Mouse (Mus musculus): ENCODE results near the gene Fcrl5. TPM values are rescaled to one million over a fixed set of nuclear protein-coding genes. Genes with fewer than 3 reads are reported as not detected.

Gene Fcrl5
- polyA plus RNA-seq, 1 experiment from 2014 or later: not detected

- no peak overlapping the region for H3K9ac ChIP-seq (ENCODE audit: low read length)
- H3K36me3 ChIP-seq (ENCODE audit: control insufficient read depth, insufficient read depth, low read length): no peaks in the 10 kb centered on the region
- no peak overlapping the region for H3K4me3 ChIP-seq (ENCODE audit: control insufficient read depth in 1 of 2, insufficient read depth in 1 of 2, low read depth in 1 of 2, low read length in 2 of 2)
- H3K27me3 ChIP-seq (ENCODE audit: control insufficient read depth, insufficient read depth, low read length): no peaks in the 10 kb centered on the region; the same call in 1 of the 2 replicates
- no peak overlapping the region for H3K27ac ChIP-seq (replicated peaks in 1 of 2; ENCODE audit: control insufficient read depth in 1 of 2, insufficient read depth in 1 of 2, low read depth in 2 of 2, low read length in 2 of 2)
- H3K9me3 ChIP-seq (ENCODE audit: control insufficient read depth, low read length): no peaks in the 10 kb centered on the region
- 95% methylated on average over 9 of the region's 9 CpGs for WGBS
- H3K4me1 ChIP-seq (ENCODE audit: control insufficient read depth in 2 of 2, insufficient read depth in 2 of 2, low read length in 2 of 2): peaks cover 33 to 40% of the 10 kb centered on the region in 2 experiments
- H3K4me2 ChIP-seq (ENCODE audit: low read length): no peak overlapping the region
- ATAC-seq (ENCODE audit: insufficient number of reproducible peaks, insufficient read depth, low FRiP score, low read depth): no peak
Observed at GRCm38 (mm10) chr3:87510832-87511231, 75.3 kb downstream of the Fcrl5 start.

- Histone ChIP-seq H3K36me3 (ENCODE audit: control insufficient read depth, insufficient read depth, low read length) (no peaks in the 10 kb centered on the region), H3K27me3 (ENCODE audit: control insufficient read depth, insufficient read depth, low read length) (no peaks in the 10 kb centered on the region), H3K4me1 (ENCODE audit: control insufficient read depth in 2 of 2, insufficient read depth in 2 of 2, low read length in 2 of 2) (peaks cover 41 to 51% of the 10 kb centered on the region in 2 experiments), H3K4me3 (ENCODE audit: control insufficient read depth in 1 of 2, insufficient read depth in 1 of 2, low read depth in 1 of 2, low read length in 2 of 2) (no peak overlapping the region), H3K9me3 (ENCODE audit: control insufficient read depth, low read length) (no peaks in the 10 kb centered on the region), H3K4me2 (ENCODE audit: low read length) (peak overlapping the region; percentile 31), H3K27ac (replicated peaks in 1 of 2; ENCODE audit: control insufficient read depth in 1 of 2, insufficient read depth in 1 of 2, low read depth in 2 of 2, low read length in 2 of 2) (no peak overlapping the region), H3K9ac (ENCODE audit: low read length) (peak overlapping the region; percentile 16; the same call in 1 of the 2 replicates)
- ATAC-seq (ENCODE audit: insufficient number of reproducible peaks, insufficient read depth, low FRiP score, low read depth): peak; percentile 23; the same call in 1 of the 2 replicates
- WGBS: 17% methylated on average over 16 of the region's 16 CpGs
Observed at GRCm38 (mm10) chr3:87511971-87512765, 76.6 kb downstream of the Fcrl5 start.

- Histone ChIP-seq H3K4me3 (ENCODE audit: control insufficient read depth in 1 of 2, insufficient read depth in 1 of 2, low read depth in 1 of 2, low read length in 2 of 2) (no peak overlapping the region), H3K27ac (replicated peaks in 1 of 2; ENCODE audit: control insufficient read depth in 1 of 2, insufficient read depth in 1 of 2, low read depth in 2 of 2, low read length in 2 of 2) (0 out of 4 replicates have a peak overlapping the region, but pooled peaks of 1 of the 2 experiments have one; percentile 14), H3K27me3 (ENCODE audit: control insufficient read depth, insufficient read depth, low read length) (no peaks in the 10 kb centered on the region), H3K9ac (ENCODE audit: low read length) (peak overlapping the region; percentile 51; the same call in 1 of the 2 replicates), H3K4me2 (ENCODE audit: low read length) (peak overlapping the region; percentile 56), H3K9me3 (ENCODE audit: control insufficient read depth, low read length) (no peaks in the 10 kb centered on the region), H3K36me3 (ENCODE audit: control insufficient read depth, insufficient read depth, low read length) (no peaks in the 10 kb centered on the region), H3K4me1 (ENCODE audit: control insufficient read depth in 2 of 2, insufficient read depth in 2 of 2, low read length in 2 of 2) (peaks cover 29 to 33% of the 10 kb centered on the region in 2 experiments)
- no peak for ATAC-seq (ENCODE audit: insufficient number of reproducible peaks, insufficient read depth, low FRiP score, low read depth)
- 7% methylated on average over 13 of the region's 13 CpGs for WGBS
Observed at GRCm38 (mm10) chr3:87515567-87516081, 80.1 kb downstream of the Fcrl5 start.

- ATAC-seq (ENCODE audit: insufficient number of reproducible peaks, insufficient read depth, low FRiP score, low read depth): no peak
- Histone ChIP-seq H3K9me3 (ENCODE audit: control insufficient read depth, low read length) (no peaks in the 10 kb centered on the region), H3K27me3 (ENCODE audit: control insufficient read depth, insufficient read depth, low read length) (no peaks in the 10 kb centered on the region), H3K4me1 (ENCODE audit: control insufficient read depth in 2 of 2, insufficient read depth in 2 of 2, low read length in 2 of 2) (peaks cover 16 to 19% of the 10 kb centered on the region in 2 experiments), H3K9ac (ENCODE audit: low read length) (no peak overlapping the region), H3K4me2 (ENCODE audit: low read length) (no peak overlapping the region), H3K36me3 (ENCODE audit: control insufficient read depth, insufficient read depth, low read length) (no peaks in the 10 kb centered on the region), H3K27ac (replicated peaks in 1 of 2; ENCODE audit: control insufficient read depth in 1 of 2, insufficient read depth in 1 of 2, low read depth in 2 of 2, low read length in 2 of 2) (no peak overlapping the region), H3K4me3 (ENCODE audit: control insufficient read depth in 1 of 2, insufficient read depth in 1 of 2, low read depth in 1 of 2, low read length in 2 of 2) (no peak overlapping the region)
Observed at GRCm38 (mm10) chr3:87518425-87518824, 82.9 kb downstream of the Fcrl5 start.

- Histone ChIP-seq H3K27me3 (ENCODE audit: control insufficient read depth, insufficient read depth, low read length) (no peaks in the 10 kb centered on the region), H3K36me3 (ENCODE audit: control insufficient read depth, insufficient read depth, low read length) (no peaks in the 10 kb centered on the region), H3K9ac (ENCODE audit: low read length) (no peak overlapping the region), H3K9me3 (ENCODE audit: control insufficient read depth, low read length) (no peaks in the 10 kb centered on the region), H3K4me3 (ENCODE audit: control insufficient read depth in 1 of 2, insufficient read depth in 1 of 2, low read depth in 1 of 2, low read length in 2 of 2) (no peak overlapping the region), H3K27ac (replicated peaks in 1 of 2; ENCODE audit: control insufficient read depth in 1 of 2, insufficient read depth in 1 of 2, low read depth in 2 of 2, low read length in 2 of 2) (no peak overlapping the region), H3K4me1 (ENCODE audit: control insufficient read depth in 2 of 2, insufficient read depth in 2 of 2, low read length in 2 of 2) (peaks cover 13 to 16% of the 10 kb centered on the region in 2 experiments), H3K4me2 (ENCODE audit: low read length) (no peak overlapping the region)
- ATAC-seq (ENCODE audit: insufficient number of reproducible peaks, insufficient read depth, low FRiP score, low read depth): no peak
- WGBS: 70% methylated on average over 4 of the region's 4 CpGs
Observed at GRCm38 (mm10) chr3:87521126-87521525, 85.6 kb downstream of the Fcrl5 start.

GRCm38 (mm10) chr3:87521833-87522232, 86.3 kb downstream of the Fcrl5 start:
- 35% methylated on average over 1 of the region's 1 CpGs for WGBS
- no peak overlapping the region for H3K9ac ChIP-seq (ENCODE audit: low read length)
- no peak overlapping the region for H3K4me2 ChIP-seq (ENCODE audit: low read length)
- no peak overlapping the region for H3K27ac ChIP-seq (replicated peaks in 1 of 2; ENCODE audit: control insufficient read depth in 1 of 2, insufficient read depth in 1 of 2, low read depth in 2 of 2, low read length in 2 of 2)
- no peaks in the 10 kb centered on the region for H3K36me3 ChIP-seq (ENCODE audit: control insufficient read depth, insufficient read depth, low read length)
- no peak for ATAC-seq (ENCODE audit: insufficient number of reproducible peaks, insufficient read depth, low FRiP score, low read depth)
- H3K4me3 ChIP-seq (ENCODE audit: control insufficient read depth in 1 of 2, insufficient read depth in 1 of 2, low read depth in 1 of 2, low read length in 2 of 2): no peak overlapping the region
- H3K27me3 ChIP-seq (ENCODE audit: control insufficient read depth, insufficient read depth, low read length): no peaks in the 10 kb centered on the region
- H3K4me1 ChIP-seq (ENCODE audit: control insufficient read depth in 2 of 2, insufficient read depth in 2 of 2, low read length in 2 of 2): peaks cover 8 to 16% of the 10 kb centered on the region in 2 experiments
- no peaks in the 10 kb centered on the region for H3K9me3 ChIP-seq (ENCODE audit: control insufficient read depth, low read length)

- WGBS: 87% methylated on average over 9 of the region's 9 CpGs
- ATAC-seq (ENCODE audit: insufficient number of reproducible peaks, insufficient read depth, low FRiP score, low read depth): no peak
- Histone ChIP-seq H3K4me3 (ENCODE audit: control insufficient read depth in 1 of 2, insufficient read depth in 1 of 2, low read depth in 1 of 2, low read length in 2 of 2) (no peak overlapping the region), H3K9me3 (ENCODE audit: control insufficient read depth, low read length) (no peaks in the 10 kb centered on the region), H3K27ac (replicated peaks in 1 of 2; ENCODE audit: control insufficient read depth in 1 of 2, insufficient read depth in 1 of 2, low read depth in 2 of 2, low read length in 2 of 2) (no peak overlapping the region), H3K4me2 (ENCODE audit: low read length) (no peak overlapping the region), H3K36me3 (ENCODE audit: control insufficient read depth, insufficient read depth, low read length) (peaks cover 16% of the 10 kb centered on the region), H3K4me1 (ENCODE audit: control insufficient read depth in 2 of 2, insufficient read depth in 2 of 2, low read length in 2 of 2) (peaks cover 12 to 30% of the 10 kb centered on the region in 2 experiments), H3K27me3 (ENCODE audit: control insufficient read depth, insufficient read depth, low read length) (no peaks in the 10 kb centered on the region), H3K9ac (ENCODE audit: low read length) (no peak overlapping the region)
Observed at GRCm38 (mm10) chr3:87523701-87524100, 88.1 kb downstream of the Fcrl5 start.

All from heart, embryonic 14.5 days (tissue).